Mouse (Mus musculus): ENCODE data around the gene C2cd4a.

The C2cd4a gene

DNA sequence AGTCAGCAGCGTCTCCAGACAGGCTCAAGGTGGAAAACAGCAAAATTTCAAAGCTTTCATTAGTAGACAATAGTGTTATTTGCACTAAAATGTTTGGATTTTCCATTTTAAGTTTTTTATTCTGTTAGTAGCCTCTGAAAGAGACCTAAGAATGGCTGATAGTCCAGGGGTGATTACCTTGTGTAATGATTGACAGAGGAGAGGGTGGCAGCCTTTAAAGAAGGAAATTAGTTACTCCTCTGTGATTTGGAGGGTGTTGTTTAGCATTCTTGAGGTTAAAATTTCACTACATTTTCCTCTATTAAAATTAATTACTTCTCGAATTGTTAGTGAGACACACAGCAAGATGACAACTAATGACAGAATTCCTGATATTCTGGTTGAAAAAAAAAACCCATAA is 5.2 kb upstream of the C2cd4a start:
- no peak for DNase-seq (ENCODE audit: low read depth in 1 of 2, low spot score in 2 of 2)

DNA sequence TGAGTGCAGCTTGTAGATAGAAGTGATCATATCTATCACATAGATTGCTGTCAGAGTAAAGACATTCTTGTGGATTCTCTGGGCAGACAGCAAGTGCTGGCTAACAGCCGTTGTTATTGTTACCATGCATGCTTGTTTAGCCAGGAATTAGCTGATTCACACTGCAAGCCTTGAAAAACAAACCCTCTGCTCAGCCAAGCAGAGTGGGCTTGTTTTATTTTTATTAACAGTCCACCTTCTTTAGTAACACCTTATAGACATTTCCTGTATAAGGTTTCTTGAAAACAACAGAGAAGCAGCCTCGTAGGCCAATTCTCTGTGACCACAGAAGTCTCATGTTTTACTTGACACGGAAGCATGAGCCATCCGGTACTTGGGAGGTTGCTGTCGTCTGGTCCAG is 2.4 kb upstream of the C2cd4a start:
- DNase-seq (ENCODE audit: low read depth in 1 of 2, low spot score in 2 of 2), result no peak

DNA sequence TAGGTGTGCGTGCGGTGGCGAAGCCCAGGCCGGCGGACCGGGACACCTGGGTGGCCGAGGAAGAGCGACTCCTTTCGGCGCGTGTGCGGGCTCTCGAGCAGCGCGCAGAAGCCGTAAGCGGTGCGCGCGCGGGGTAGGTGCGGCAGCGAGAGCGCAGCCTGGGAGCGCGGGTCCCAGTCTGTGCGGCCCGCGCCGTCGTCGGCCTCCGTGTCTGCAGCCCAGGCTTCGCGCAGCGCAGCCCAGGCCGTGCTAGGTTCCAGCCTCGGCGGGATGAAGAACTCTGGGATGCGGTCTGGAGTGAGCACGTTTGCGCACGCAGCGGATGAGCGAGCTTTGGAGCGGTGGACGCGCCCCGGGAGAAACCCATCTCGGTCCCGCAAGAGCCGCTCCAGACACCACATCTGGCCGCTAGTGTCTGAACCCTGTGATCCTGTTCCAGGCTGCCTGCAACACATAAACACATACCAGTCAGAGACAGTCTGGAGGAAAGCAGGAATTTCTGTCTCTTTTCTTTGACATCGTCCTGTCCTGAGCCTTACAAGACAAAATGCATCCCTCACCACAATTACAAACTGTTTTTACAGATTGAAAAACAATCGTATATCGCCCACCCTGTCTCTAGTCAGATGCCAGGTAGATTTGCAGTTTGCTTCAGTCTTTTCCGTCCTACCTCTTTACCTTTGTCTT is 628 bp downstream of the C2cd4a start:
- DNase-seq (ENCODE audit: low read depth in 1 of 2, low spot score in 2 of 2), result no peak

DNA sequence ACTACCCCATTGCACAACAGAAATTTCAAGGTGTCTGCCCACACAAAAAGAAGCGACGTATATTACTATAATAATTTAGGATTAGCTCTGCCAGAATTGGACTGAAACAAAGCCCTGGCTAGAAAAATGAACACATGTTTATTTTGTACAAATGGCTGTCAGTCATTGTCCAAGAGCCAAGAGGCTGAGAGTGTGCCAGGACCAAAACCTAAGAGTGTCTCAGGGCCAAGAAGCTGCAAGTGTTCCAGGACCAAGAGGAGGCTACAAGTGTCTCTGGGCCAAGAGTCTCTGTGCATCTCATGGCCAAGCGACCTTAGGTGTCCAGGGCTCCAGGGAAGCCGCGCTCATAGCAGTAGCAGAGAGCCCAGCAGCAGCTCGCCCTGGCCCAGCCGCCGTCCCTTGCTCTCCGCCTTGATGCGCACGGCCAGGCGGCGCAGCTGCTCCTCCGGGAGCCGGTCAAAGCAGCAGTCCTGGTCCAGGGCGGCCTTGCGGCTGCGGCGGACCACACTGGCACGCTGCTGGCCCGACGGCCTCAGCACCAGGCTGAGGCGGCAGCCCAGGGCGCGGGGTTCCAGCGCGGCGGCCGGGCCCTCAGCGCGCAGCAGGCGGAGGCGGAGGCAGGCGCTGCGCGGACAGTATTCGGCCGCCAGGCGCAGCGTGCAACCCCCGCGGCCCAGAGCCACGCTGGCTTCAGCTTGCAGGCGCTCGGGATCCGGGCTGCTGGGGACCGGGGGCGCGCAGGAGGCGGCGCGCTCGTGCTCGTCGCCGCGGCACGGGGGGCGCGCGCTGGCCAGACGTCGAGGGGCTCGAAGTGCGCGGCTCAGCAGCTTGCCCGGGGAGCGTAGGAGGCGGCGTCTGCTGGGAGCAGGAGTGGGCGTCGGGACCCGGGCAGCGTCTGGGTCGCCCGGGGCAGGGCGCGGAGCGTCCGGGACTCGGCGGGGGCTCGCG is 1.4 kb downstream of the C2cd4a start:
- DNase-seq (ENCODE audit: low read depth in 1 of 2, low spot score in 2 of 2), result no peak

DNA sequence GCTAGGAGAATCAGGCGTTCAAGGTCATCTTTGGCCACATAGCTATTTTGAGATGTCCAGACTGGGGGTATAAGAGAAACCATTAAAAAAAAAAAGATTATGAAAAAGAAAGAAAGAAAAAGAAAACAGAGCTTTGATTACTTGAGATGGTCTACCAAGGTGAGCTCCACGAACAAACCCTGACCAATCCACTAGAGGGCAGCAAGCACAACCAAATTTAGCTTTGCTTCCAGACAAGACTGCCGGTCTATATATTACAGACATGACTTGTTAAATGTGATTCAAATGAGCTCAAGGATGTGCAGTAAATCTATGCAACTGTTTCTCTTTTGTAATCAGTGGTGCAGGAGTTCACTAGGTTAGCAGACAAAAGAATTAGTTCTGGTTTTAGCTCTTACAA is 3.9 kb downstream of the C2cd4a start:
- peak in 1 of 2 experiments; percentile 29 for DNase-seq (ENCODE audit: low read depth in 1 of 2, low spot score in 2 of 2)

DNA sequence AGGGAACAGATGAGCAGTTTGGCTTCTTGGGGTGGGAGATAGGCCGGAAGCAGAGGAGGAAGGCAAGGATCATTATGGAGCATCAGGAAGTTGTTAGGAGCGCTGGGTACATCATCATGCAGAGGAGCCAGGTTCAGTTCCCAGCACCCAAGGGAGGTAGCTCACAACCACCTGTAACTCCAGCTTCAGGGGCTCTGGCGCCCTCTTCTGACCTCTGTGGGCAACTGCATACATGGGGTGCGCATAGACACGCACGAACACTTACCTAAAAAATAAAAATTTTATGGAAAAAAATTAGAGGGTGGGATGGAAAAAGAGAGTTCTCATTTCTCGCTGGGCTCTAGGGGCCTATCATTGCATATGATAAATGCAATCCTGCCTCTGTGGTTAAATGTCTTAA is 6.6 kb downstream of the C2cd4a start:
- DNase-seq (ENCODE audit: low read depth in 1 of 2, low spot score in 2 of 2), result no peak

DNA sequence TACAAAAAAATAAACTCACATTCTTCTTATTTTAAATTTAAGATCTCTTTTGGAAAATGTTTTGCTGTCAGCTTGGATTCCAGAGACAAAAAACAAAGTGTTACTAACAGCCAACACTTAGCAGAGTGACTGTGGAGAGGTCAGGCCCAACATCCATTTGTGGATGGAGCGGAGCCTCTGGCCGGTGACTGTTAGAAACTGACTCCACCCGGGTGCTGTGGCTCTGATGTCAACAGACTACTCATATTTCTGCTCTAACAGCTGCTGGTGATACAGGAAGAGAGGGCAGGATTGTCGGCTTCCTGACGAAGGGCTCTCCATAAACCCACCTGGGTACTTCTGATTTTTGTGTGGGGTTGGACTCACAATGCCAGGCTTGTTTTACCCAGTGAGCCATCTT is 9.0 kb downstream of the C2cd4a start:
- DNase-seq (ENCODE audit: low read depth in 1 of 2, low spot score in 2 of 2), result no peak

DNA sequence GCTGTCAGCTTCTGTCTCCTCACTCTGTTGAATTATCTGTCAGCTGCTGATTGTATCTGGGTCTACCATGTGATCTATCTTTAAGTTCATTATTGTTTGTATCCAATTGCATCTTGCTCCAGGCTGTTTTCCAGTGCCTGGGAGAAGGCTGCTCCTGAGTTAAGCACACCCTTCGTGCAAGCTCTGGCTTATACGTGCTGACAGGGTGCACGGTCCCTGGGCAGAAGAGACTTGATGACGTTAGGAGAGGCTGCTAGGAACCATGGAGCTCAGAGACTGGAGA is 13.5 kb downstream of the C2cd4a start:
- no peak for DNase-seq (ENCODE audit: low read depth in 1 of 2, low spot score in 2 of 2)

DNA sequence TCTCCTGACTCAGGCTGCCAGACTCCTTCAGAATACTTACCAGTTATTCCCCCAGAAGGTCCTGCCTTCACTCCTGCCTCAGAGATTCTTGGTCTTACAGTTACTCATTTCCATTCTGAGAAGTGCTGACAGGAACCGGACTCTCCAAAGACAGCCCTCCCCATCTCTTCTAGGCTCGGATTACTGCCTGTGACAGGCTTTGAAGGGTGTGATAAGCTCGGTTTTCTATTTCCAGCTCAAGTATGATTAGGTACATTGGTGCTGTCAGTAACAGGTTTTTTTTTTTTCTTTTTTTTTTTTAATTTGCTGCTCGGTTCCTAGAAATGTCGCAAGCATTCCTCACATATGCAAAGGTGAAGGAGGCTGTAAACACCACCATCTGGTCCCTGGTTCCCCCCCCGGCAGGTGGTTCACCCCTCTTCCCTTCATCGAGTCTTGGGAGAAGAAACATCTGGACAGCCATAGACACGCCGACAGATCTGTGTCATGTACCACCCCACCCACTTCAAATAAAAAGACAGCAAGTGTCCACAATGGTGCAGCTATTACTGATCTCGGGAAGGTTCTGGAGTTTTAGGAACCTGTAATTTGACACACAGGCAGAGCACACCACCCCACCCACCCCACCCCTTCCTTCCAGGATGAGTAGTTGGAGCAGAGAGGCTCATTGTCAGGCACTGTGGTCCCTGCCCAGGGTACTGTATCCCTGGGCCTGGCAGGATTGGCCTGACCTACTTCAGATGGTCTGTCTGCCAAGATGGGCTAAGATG is 14.0 kb downstream of the C2cd4a start:
- no peak for DNase-seq (ENCODE audit: low read depth in 1 of 2, low spot score in 2 of 2)

DNA sequence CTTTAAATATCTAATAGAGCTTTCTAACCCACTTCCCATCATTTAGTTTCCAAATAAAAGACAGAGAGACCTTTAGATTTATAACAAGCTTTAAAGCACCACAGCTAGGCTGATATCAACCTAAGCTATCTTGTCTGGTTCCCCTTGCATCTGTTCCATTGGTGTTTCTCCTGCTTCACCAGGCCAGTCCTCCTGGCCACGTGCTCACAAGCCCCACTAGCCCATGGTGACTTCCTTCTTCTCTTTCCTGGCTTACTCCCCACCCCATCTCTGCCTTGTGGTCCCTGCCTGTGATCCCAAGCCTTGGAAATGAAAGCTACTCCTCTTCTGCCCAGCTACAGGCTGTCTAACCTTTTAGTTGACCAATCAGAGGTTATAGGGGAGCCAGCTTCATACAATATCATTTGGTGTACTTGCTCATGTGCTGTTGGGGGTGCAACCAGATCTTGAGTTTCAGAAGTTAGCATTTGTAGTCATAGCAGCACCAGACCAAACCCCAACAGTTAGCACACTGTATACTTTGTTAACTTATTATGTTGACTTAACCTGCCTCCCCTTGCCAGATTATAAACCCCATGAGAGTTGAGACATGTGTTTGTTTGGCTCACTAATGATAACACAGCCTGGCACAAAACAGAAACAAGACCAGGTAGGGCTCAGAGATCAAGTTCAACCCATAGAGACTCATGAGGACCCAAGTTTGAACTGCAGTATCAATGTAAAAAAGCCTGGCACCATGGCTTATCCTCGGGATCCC is 15.8 kb downstream of the C2cd4a start:
- no peak for DNase-seq (ENCODE audit: low read depth in 1 of 2, low spot score in 2 of 2)

DNA sequence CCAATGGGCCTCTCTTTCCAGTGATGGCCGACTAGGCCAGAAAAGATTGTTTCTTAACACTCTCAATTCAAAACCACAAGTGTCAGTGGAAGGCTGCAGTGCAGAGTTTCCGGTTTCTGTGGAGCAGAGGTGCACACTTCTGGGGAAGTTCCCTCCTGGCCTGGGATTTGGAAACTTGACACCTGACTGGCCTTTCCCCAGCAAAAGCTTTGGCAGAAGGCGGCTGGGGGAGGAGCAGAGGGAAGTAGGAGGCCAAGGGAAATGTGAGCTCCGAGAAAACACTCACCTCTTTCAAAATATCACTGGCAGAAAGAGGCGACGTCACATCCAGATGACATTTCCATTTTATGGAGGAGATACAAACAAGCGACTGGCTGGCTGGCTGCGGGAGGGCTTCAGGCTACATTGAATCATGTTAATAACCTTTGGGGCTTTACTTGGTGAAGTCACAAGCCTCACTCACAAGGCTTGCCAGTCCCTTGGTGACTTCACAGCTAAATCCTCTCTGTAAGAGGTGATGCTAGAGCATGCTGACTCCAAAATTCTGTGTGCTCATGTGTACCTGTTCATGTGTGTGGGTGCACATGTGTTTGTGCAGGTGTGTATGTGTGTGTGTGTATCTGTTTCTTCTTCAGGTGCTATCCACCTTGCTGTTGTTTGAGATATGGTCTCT is 18.3 kb downstream of the C2cd4a start:
- DNase-seq (ENCODE audit: low read depth in 1 of 2, low spot score in 2 of 2), result no peak

DNA sequence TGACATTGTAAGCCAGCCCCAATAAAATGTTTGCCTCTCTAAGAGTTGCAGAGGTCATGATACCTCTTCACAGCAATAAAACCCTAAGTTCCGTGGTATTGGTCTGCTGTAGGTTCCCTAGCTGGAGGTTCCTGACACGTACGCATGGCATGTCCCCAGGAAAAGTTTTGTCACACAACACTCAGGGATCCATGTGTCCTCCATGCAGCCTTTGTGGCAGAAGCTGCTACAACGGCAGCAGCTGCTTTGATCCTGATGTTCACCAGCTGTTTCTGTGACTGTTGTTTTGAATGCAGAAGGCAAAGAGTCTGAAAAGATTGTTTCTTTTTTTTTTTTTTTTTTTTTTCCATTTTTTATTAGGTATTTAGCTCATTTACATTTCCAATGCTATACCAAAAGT is 19.0 kb downstream of the C2cd4a start:
- no peak for DNase-seq (ENCODE audit: low read depth in 1 of 2, low spot score in 2 of 2)

DNA sequence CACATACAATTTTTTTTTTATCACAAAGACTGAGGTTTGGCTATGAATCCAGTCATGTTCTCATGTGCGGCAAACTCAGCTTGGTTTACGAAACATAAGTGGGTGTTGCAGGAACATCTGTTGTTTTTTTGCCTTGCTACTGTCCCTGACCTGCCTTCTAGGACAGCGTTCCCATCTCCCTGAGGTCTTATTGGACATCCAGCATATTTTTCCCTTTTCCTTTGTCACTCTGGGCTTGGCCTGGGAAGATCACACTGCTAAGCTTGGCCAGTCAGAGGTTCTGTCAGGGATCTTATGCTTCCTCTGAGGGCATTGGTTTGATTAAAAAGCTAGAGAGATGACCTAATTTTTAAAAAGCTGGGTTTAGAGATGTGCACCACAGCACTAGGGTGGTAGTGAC is 21.0 kb downstream of the C2cd4a start:
- no peak for DNase-seq (ENCODE audit: low read depth in 1 of 2, low spot score in 2 of 2)

DNA sequence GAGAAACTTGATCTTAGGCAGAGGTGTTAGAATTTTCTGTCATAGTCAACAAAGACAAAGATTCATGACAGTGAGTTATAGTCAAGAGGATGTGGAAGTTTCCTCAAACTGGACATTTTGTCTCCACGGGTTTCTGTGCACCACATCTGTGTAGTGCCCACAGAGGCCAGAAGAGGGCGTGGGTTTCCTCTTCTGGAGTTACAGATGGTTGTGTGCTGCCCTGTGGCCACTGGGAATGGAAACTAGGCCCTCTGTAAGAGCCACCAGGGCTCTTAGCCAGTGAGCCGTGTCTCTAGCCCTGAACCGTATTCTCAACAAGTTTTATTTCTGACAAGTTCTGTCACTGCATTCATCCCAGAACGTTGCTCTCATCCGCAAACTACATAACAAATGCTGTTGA is 21.6 kb downstream of the C2cd4a start:
- DNase-seq (ENCODE audit: low read depth in 1 of 2, low spot score in 2 of 2), result no peak

DNA sequence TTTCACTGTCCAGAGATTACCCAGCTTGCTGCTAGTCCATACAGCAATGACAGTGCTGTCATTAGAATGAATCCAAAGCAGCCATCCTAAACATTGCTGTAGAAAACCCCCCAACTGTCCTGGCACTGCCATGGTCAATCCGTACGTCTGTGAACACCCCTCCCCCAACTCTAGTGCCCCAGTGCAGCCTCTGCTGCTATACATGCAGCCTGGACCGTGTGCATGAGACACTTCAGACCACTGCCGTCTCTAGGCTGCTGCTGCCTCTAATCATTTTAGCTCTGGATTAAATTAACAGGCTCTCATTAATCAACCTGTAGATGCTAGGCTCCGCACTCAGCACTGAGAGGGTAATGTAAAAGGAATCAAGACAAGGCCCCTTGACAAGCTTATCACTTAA is 25.1 kb downstream of the C2cd4a start:
- no peak for DNase-seq (ENCODE audit: low read depth in 1 of 2, low spot score in 2 of 2)

DNA sequence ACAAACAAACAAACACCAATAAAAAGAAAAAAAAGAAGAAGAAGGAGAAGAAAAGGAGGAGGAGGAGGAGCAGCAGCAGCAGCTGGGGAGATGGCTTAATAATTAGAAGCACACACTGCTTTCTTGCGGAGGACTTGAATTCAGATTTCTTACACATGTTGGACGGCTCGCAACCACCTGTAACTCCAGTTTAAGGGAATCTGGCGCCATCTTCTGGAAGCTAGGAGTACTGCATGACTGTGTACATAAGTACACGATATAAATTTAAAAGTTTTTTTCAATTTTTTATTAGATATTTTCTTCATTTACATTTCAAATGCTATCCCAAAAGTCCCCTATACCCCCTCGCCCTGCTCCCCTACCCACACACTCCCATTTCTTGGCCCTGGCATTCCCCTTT is 29.9 kb downstream of the C2cd4a start:
- DNase-seq (ENCODE audit: low read depth in 1 of 2, low spot score in 2 of 2), result peak in 1 of 2 experiments; percentile 2

DNA sequence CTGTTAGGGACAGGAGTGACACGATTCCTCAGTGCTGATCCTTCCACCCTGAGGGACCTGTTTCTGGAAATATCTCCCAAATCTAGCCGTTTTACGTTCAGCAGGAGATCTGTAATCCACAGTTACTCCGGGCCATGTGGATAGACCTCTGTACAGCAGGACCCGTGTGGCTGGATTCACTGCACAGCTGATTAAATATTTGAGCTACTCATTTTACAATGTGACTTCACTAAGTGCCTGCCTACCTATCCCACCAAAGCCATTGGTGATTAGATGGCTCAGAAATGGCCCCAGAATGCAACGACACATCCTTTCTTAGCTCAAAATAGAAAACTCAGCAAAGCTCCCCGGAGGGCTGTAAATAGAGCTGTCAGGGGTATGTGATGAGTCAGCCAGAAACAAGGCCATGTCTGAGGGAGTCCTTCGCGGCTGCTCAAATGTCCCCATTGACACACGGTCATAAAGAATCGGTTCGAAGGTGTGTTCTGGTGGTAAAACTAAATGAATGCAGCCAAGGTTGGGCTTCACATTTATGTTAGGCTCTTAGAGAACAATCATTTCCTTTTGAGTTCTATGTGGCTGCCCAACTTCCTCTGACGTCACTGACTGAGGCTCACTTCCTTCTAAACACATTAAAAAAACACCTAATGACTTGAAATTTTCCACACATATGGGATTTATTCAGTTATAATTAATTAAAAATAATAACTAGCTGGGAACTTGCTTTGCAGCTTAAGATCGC is 32.9 kb downstream of the C2cd4a start:
- no peak for DNase-seq (ENCODE audit: low read depth in 1 of 2, low spot score in 2 of 2)

DNA sequence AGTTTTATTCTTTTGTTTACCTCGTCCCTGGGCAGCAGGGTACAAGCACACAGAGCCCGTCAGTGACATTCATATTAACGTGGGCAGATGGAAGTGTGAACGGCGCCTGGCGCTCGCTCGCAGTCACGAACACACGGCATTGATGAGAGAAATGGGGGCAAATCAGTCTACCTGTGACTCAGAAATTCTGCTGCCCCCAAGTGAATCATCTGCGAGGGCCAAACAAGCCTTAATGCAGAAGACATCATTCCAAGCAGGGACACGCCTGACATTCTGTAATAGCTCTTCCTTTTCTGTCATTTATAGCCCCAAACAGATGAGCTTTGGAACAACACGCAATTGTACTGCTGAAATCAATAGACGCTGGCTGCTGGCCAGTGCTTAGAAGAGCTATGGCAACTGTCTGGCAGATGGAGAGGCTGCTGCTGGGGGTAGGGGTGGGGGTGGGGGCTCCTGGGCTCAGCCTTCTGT is 36.9 kb downstream of the C2cd4a start:
- no peak for DNase-seq (ENCODE audit: low read depth in 1 of 2, low spot score in 2 of 2)

DNA sequence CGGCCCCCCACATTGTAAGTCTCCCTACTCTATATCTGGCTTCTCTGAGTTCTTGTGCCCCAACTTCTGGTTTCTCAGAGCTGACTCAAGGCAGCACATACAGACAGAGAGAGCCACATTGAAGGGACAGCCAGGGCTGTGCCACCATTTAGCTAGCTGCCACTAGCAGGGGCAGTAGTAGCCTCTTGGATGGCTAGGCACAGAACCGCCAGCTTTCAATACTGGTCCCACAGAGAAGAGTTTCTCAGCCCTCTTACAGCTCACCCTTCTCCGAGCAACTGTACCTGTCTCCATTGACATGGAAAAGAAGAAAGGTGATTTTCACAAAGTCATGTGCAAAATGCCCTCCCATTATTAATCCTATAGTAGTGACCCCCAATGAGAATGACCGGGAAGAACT is 37.5 kb downstream of the C2cd4a start:
- no peak for DNase-seq (ENCODE audit: low read depth in 1 of 2, low spot score in 2 of 2)

DNA sequence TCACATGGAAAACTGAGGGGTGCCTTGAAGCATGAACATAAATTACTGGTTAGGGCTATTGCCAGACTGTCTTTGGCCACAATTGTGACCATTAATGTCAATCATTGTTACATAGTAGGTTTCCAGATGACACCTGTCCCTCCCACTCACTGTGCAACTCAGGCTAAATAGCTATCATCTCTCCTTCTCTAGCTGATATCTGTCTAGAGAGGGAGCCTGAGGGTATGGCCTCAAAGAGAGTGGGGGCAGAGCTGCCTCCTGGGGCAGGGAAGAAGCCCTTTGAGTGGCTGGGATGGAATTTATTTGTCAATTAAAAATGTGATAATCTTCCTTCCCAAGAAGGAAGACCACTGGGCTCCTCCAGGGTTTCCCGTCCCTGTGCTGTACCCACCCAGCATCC is 37.9 kb downstream of the C2cd4a start:
- DNase-seq (ENCODE audit: low read depth in 1 of 2, low spot score in 2 of 2), result no peak
